Mouse (Mus musculus): ENCODE data around the gene Rdh9.
"Not testable (repeated sequence)": the region's sequence is repeated elsewhere in the genome, so short reads cannot be mapped to it uniquely, and the experiment has no call there.

Rdh9 gene

DNA sequence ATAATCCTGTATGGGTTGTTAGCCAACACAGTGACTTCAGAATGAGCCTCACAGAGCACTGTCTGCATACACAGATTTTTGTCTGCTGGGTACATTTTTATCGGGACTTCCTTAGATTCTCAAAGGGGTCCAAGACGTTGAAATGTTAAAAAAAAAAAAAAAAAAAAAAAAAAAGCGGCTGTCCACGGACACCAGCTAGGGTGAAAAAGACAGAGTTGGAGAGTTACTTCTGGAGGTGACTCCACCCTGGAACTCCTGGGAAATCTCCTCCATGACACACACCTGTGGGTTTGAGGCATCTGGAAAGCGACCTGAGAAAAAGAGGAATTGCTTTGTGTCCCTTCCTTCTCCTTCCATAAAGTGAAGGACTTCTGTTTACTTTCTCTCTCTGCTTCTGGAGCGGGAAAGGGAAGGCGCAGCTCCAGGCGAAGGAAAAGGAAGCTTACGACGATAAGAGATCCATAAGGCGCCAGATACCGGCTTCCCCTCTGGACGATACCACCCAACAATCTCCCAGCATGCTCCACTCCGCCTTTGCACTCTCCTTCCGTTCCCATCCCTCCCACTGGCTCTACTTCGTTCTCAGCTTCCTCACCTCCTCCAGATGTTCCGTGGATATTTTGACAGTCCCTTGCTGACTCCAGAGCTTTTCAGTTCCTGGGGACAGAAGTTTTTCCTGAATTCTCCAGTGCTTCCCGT lies 20.3 kb upstream of the Rdh9 start:
- DNase-seq (ENCODE audit: extremely low read depth, low read depth), result no peak

DNA sequence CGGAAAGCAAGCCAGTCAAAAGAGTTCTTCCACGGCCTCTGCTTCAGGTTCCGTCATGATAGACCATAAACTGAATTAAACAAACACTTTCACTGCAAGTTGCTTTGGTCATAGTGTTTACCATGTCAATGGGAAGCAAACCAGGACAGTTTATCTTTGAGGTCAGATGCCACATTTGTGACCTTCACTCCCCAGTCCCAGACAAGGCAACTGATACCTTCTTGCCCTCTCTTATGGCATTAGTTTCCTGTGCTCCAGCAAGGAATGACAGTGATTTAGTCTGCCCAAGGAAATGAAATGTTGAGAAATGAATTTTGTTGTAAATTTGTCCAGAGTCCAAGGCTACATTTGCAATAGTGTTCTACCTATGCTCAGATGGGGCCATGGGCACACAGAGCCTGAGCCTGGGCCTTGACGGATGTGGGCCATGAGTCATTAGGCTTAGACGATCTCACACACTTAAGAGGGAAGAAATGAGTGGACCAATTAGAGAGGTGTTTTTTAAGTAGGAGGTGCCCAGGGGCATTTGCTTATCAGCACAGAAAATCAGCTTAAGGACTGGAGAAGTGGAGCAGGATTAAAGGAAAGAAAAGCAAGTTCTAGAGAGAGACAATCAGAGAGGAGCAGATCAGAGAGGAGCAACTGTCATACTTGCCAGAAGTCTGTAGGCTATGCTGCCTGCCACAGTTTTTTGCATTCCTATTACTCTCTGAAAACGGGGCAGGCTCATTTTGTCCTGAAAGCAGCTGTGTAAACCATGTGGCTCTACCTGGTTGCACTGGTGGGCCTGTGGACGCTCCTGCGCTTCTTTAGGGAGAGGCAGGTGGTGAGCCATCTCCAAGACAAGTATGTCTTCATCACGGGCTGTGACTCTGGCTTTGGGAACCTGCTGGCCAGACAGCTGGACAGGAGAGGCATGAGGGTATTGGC lies 16.7 kb upstream of the Rdh9 start, which contains the start of the genes Rdh1 and Rdh16f1:
TSS of gene Rdh1 (plus strand) at position 541 of the 930 bp plus-strand sequence.
TSS of gene Rdh16f1 (plus strand) at position 607 of the 930 bp plus-strand sequence.
- DNase-seq (ENCODE audit: extremely low read depth, low read depth), result no peak

- not testable (repeated sequence) for DNase-seq (ENCODE audit: extremely low read depth, low read depth)
Observed at GRCm38 (mm10) chr10:127762926-127763325, 13.3 kb upstream of the Rdh9 start.

DNA sequence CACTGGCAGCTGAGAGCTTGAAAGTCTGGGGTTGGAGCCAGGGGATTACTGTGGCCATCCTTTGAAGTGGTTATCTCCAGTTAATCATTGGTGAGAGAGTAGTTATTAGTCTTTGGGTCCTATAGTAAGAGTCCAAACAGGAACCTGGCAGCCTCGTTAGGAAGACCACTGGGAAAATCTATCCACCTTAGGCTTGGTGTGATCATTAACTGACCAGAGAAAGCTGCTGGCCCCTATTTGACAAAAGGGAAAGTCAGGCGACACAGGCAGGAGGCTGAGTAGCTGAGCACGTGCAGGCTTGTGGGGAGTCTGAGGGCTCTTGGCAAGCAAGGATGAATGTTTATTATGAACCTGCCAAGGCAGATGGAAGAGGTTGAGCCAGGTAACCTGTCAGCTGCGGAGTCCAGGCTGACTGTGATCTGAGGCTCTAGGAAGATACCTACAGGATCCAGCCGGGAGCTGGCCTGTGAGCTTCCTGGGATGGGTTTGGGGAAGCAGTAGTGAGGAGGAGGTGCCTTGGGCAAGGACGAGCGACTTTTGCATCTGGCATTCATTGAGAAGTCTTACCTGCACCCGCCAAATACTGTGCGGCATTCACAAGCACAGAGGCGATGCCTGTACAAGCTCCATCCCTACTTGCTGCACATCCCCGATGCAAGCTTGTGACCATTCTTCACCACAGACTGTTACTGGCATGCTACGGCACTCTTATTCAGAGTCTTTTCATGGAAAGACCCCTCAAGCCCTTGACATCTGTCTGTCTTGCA lies 12.1 kb upstream of the Rdh9 start:
- DNase-seq (ENCODE audit: extremely low read depth, low read depth), result no peak

- DNase-seq (ENCODE audit: extremely low read depth, low read depth), result no peak
Observed at GRCm38 (mm10) chr10:127766564-127766963, 9.6 kb upstream of the Rdh9 start.

DNA sequence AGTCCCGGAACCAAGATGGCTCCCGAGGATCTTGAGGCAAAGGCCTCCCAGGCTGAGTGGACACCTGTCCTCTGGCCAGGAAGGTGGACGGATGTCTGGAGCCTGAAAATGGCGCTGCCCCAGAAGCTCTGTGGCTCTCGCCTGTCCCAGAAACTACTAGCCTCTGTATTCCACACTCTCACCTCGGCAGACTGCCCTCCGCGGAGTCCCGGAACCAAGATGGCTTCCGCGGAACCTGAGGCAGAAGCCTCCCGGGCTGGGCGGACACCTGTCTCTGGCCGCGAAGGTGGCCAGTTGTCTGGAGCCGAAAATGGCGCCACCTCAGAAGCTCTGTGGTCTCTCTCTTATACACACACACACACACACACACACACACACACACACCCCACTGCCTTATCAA lies 6.1 kb downstream of the Rdh9 start:
- not testable (repeated sequence) for DNase-seq (ENCODE audit: extremely low read depth, low read depth)

DNA sequence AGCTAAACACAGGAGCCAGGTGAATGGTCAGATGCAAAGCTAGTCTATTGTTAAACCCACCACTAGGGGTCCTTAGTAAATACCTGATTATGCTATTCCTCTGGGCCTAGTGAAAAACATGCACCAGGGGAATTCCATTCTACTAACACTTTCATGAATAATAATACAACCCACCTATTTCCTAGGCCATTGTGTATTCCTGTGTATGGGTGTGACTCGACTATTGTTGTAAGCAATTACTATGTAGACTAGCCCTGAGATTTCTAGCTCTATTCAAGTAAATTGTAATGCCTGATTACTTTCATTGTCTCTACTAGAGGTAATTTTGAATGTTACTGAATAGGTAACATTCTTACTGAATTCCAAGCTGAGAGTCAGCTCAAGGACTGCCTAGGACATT lies 9.2 kb downstream of the Rdh9 start:
- DNase-seq (ENCODE audit: extremely low read depth, low read depth), result not testable (repeated sequence)

DNA sequence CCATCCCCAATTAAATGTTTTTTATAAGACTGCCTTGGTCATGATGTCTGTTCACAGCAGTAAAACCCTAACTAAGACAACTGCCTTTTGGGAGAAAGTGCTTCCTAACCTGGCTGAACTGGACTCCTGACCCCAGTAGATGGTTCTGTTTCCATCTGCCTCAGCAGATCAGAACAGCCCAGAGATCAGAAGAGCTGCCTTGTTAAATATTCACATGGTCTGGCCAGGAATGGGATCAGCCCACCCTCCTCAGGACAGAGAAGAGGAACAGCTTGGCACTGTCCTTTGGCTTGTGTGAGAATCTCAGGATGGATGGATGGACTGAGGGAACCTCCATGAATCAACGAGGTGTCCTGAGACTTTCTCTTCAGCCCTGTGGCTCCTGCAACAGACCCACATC lies 23.1 kb downstream of the Rdh9 start:
- DNase-seq (ENCODE audit: extremely low read depth, low read depth), result no peak

DNA sequence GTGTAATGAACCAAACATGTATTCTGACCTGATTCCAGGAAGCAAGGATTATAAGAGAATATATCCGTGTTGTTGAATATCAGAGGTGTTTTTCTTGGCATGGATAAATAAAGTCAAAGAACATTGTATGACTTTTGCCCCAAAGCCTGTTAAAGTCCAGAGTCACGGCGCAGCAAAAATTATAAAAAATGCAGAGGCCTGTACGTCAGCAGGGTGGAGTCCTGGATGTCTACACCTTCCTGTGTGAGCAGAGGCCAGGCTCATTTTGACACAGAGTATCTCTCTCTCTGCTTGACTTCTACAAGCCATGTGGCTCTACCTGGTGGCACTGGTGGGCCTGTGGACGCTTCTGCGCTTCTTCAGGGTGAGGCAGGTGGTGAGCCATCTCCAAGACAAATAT lies 24.7 kb downstream of the Rdh9 start, which contains the start of gene Rdh16:
TSS of gene Rdh16 (plus strand) at position 262 of the 400 bp plus-strand sequence.
- no peak for DNase-seq (ENCODE audit: extremely low read depth, low read depth)

DNA sequence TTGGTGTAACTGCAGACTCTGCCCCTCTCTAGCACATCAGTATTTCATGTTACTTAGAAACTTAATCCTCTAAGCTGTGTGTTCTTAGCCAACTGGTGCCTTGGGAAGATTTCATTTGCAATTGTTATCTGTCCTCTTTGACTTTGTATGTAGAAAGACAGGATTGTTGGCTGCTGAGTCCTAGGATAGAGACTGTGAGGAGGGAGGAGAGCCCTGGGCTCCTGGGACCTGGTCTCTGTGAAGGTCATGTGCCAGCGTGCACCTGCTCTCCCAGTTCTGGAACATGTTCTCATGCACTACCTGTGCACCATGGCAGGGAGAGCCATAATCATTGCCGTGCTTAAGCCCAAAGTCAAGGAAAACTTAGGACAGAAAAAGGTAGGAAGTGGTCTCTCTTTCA lies 25.4 kb downstream of the Rdh9 start:
- DNase-seq (ENCODE audit: extremely low read depth, low read depth), result no peak

DNA sequence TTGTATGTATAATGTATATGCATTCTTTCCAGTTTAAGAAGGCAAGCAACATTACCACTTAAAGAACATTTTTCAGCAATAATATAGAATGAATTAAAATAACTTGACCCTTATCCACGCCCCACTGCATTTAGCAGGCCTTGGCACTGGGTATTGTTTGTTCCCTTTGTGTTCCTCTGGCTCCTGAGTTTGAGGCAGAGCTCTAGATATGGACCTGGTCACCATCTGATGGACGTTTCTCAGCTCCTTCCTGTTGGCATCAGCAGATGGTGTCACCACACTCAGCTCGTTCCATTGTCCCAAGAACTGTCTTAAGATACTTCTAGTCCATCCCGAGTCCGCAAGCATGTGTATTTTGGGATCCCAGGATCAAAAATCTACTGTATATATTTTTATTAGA lies 26.1 kb downstream of the Rdh9 start:
- no peak for DNase-seq (ENCODE audit: extremely low read depth, low read depth)

DNA sequence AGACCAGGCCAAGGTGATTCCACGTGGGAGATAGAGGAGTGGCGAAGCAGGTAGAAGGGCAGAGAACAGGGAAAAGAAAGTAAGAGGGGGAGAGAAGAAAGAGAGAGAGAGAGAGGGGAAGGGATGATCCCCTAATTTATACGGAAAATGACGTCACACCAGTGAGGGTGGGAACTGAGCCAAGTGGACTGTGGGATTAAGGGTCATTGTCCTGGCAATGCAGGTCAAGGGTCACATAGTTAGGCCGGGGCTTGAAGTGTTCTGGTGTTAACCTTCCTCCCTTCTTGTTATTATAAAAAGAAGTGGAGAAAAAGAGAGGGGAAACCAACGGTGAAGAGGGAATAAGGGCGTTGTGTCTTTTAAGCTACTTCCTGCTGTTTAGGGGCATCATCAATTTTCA lies 28.2 kb downstream of the Rdh9 start:
- DNase-seq (ENCODE audit: extremely low read depth, low read depth), result no peak

DNA sequence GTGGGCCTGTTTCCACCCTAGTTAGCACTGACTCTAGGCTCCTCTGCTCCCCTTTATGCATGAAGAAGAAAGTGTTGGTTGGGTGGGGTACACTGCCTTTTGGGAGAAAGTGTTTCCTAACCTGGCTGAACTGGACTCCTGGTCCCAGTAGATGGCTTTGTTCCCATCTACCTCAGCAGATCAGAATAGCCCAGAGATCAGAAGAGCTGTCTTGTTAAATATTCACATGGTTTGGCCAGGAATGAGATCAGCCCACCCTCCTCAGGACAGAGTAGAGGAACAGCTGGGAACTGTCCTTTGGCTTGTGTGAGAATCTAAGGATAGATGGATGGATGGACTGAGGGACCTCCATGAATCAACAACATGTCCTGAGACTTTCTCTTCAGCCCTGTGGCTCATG lies 39.7 kb downstream of the Rdh9 start:
- no peak for DNase-seq (ENCODE audit: extremely low read depth, low read depth)

DNA sequence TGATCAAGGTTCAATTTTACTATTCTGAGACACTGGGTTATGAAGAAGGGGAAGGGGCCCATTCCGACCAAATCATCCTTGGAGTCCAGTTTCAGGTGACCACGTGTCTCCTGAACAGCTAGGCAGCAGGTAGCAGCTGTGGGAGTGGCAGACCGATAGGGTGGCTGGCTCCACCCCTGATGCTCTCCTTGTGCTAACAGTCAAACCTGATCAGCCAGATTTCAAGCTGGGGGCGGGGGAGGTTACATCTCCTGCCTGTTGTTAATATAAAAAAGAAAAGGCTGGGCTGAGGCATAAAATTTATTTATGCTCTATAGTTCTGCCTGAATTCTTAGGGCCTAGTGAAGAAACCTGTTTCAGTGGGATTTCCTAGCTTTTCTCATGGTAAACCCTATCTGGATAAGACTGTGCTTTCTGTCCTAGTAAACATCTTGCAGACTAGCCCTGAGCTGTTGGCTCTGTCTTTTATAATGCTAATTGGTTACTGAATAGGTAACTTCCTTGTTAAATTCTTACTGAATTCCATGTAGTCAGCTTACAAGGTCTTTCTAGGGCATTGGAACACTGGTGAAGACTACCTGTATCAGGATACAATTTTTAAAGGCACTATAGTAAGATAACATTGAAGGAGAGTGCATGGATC lies 41.2 kb downstream of the Rdh9 start:
- DNase-seq (ENCODE audit: extremely low read depth, low read depth), result not testable (repeated sequence)

DNA sequence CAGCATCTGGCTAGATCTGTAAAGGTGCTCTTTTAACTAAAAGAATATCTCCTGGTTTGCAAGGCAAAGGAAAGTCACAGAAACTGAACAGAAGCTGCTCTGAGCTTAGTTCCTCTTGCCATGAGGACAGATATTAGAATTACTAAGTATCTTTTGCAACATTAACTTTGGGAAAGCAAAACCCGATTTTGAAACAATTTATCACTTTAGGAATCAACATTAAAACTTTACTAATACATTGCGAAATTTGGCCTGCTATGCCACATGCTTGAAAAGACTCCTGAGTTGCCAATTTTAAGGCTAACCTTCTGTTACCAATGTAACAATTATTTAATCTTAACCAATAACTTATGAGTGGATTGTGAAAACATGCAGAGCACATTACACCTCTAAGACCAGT lies 45.6 kb downstream of the Rdh9 start:
- not testable (repeated sequence) for DNase-seq (ENCODE audit: extremely low read depth, low read depth)

DNA sequence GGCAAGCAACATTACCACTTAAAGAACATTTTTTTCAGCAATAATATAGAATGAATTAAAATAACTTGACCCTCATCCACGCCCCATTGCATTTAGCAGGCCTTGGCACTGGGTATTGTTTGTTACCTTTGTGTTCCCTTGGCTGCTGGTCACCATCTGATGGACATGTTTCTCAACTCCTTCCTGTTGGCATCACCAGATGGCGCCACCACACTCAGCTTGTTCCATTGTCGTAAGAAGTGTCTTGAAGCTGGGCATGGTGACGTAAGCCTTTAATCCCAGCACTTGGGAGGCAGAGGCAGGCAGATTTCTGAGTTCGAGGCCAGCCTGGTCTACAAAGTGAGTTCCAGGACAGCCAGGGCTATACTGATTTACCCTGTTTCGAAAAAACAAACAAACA lies 49.2 kb downstream of the Rdh9 start:
- DNase-seq (ENCODE audit: extremely low read depth, low read depth), result no peak

DNA sequence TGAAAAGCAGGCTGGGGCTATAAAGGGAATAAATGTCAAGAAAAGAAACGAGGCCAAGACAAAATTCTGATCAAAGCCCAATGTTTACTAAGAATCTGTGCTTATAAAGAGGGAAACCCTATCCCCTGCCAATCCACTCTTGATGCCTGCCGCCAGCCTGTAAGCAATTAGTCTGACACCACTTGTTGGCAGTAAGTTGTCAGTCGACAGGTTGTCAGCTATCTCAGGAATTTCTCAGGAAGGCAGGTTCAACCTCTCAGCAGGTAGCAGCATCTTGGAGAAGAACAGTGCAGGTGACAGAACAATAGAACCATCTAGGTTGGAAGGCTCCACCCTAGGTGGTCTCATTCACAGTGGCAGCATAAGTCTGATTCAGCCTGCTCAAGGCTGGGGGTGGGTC lies 52.9 kb downstream of the Rdh9 start:
- no peak for DNase-seq (ENCODE audit: extremely low read depth, low read depth)

DNA sequence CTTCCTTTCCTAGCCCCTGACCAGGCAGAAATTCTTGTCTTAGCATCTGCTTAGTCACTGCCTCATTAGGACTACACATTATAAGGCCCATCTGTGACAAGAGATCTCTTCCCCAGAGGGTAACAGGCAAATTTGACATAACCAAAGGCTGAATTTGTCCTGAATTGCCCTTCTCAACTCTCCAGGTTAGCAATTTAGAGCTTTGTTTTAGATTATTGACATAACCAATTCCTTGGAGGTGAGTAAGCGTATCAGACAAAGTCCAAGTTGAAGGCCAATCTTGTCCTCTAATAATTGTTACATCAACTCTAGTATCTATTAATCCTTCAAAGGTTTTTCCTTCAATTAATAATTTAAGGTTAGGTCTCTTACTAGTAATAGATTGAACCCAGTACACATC lies 58.0 kb downstream of the Rdh9 start:
- not testable (repeated sequence) for DNase-seq (ENCODE audit: extremely low read depth, low read depth)

GRCm38 (mm10) chr10:127835292-127835691 lies 59.1 kb downstream of the Rdh9 start:
- DNase-seq (ENCODE audit: extremely low read depth, low read depth), result no peak

DNA sequence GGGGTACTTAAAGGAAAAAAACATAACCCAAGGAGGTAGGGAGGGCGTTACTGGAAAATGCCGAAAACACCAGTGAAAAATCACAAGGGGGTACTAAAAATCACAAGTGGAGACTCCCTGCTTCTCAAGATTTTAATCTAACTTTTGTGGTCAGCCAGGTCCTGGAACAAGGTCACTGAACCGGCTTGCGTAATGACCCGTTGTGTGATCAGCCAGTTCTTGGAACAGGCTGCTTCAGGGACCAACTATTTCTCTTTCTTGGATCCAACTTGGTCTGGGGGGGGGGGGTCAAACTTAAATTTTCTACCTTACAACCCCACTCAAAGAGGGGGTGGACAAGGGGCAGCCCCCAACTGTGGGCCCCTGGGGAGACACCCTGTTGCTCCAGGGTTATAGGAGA lies 61.6 kb downstream of the Rdh9 start:
- DNase-seq (ENCODE audit: extremely low read depth, low read depth), result not testable (repeated sequence)

DNA sequence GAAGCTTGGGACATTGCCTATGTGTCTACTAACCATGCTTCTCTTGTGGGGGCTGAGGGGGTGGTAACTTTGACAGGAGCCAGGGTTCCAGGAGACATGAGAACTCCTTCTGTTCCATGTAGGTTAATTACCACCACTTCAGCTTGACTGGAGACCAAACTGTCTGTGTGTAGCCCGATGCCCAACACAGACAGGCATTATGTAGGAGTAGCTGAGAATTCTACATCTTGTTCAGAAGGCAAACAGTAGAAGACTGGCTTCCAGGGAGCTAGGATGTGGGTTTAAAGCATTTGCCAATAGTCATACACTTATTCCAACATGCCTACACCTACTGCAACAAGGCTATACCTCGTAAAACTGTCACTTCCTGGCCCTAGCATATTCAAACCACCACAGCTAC lies 62.4 kb downstream of the Rdh9 start:
- DNase-seq (ENCODE audit: extremely low read depth, low read depth), result no peak
